Mouse (Mus musculus): ENCODE data around the gene Olfr800. TPM values are rescaled to one million over a fixed set of nuclear protein-coding genes. Genes with fewer than 3 reads are reported as not detected.

The Olfr800 gene
- polyA plus RNA-seq, 1 experiment from 2014 or later: not detected

- H3K4me1 ChIP-seq (ENCODE audit: control insufficient read depth, insufficient read depth, low read length): no peaks in the 10 kb centered on the region
- WGBS: 73% methylated on average over 2 of the region's 2 CpGs
- H3K27ac ChIP-seq (ENCODE audit: low read length): no peak within 1 kb of the TSS
- H3K4me2 ChIP-seq (ENCODE audit: low read depth, low read length): no peak within 1 kb of the TSS
- no peaks in the 10 kb centered on the region for H3K27me3 ChIP-seq (ENCODE audit: control insufficient read depth, insufficient read depth, low read length)
- no peaks in the 10 kb centered on the region for H3K9me3 ChIP-seq (replicated peaks; ENCODE audit: control insufficient read depth, low read length)
- H3K4me3 ChIP-seq (replicated peaks; ENCODE audit: low read length): no peak within 1 kb of the TSS
- no peak within 1 kb of the TSS for H3K9ac ChIP-seq (ENCODE audit: low read length)
- ATAC-seq (ENCODE audit: insufficient read depth, low FRiP score): no peak
- H3K36me3 ChIP-seq (ENCODE audit: control insufficient read depth, insufficient read depth, low read length): no peaks in the 10 kb centered on the region
Observed at GRCm38 (mm10) chr10:129694186-129694585, 36.7 kb downstream of the Olfr800 start, which contains the start of gene Olfr803. Olfr803 (minus strand) TSS chr10:129694286.

- no peaks in the 10 kb centered on the region for H3K4me1 ChIP-seq (ENCODE audit: control insufficient read depth, insufficient read depth, low read length)
- no peak within 1 kb of the TSS for H3K4me2 ChIP-seq (ENCODE audit: low read depth, low read length)
- no peaks in the 10 kb centered on the region for H3K9me3 ChIP-seq (replicated peaks; ENCODE audit: control insufficient read depth, low read length)
- no peaks in the 10 kb centered on the region for H3K27me3 ChIP-seq (ENCODE audit: control insufficient read depth, insufficient read depth, low read length)
- no peaks in the 10 kb centered on the region for H3K36me3 ChIP-seq (ENCODE audit: control insufficient read depth, insufficient read depth, low read length)
- no peak within 1 kb of the TSS for H3K27ac ChIP-seq (ENCODE audit: low read length)
- ATAC-seq (ENCODE audit: insufficient read depth, low FRiP score): no peak
- no peak within 1 kb of the TSS for H3K4me3 ChIP-seq (replicated peaks; ENCODE audit: low read length)
- no peak within 1 kb of the TSS for H3K9ac ChIP-seq (ENCODE audit: low read length)
Observed at GRCm38 (mm10) chr10:129702910-129703309, 45.4 kb downstream of the Olfr800 start, which contains the start of gene Olfr804. Olfr804 (plus strand) TSS chr10:129703210.

Other genes with a start within 250 kb of the Olfr800 start
- gene Olfr786, start 230.4 kb upstream of the Olfr800 start, polyA plus RNA-seq (2015; fragmentation: Nextera tagmentation; extraction: Ambion mirVana): not detected in 2 replicates
- gene Olfr787, start 195.8 kb upstream of the Olfr800 start, polyA plus RNA-seq (2015; fragmentation: Nextera tagmentation; extraction: Ambion mirVana): not detected in 2 replicates
- not detected in 2 replicates for gene Olfr788, start 186.7 kb upstream of the Olfr800 start, polyA plus RNA-seq (2015; fragmentation: Nextera tagmentation; extraction: Ambion mirVana)
- not detected in 2 replicates for gene Olfr789, start 172.9 kb upstream of the Olfr800 start, polyA plus RNA-seq (2015; fragmentation: Nextera tagmentation; extraction: Ambion mirVana)
- gene Olfr790, start 159.2 kb upstream of the Olfr800 start, polyA plus RNA-seq (2015; fragmentation: Nextera tagmentation; extraction: Ambion mirVana): not detected in 2 replicates
- not detected in 2 replicates for gene Olfr791, start 135.9 kb upstream of the Olfr800 start, polyA plus RNA-seq (2015; fragmentation: Nextera tagmentation; extraction: Ambion mirVana)
- not detected in 2 replicates for gene Olfr792, start 118.5 kb upstream of the Olfr800 start, polyA plus RNA-seq (2015; fragmentation: Nextera tagmentation; extraction: Ambion mirVana)
- not detected in 2 replicates for gene Olfr794, start 90.0 kb upstream of the Olfr800 start, polyA plus RNA-seq (2015; fragmentation: Nextera tagmentation; extraction: Ambion mirVana)
- gene Olfr796, start 45.1 kb upstream of the Olfr800 start, polyA plus RNA-seq (2015; fragmentation: Nextera tagmentation; extraction: Ambion mirVana): not detected in 2 replicates
- gene Olfr798, start 29.8 kb upstream of the Olfr800 start, polyA plus RNA-seq (2015; fragmentation: Nextera tagmentation; extraction: Ambion mirVana): not detected in 2 replicates
- not detected in 2 replicates for gene Olfr799, start 20.2 kb upstream of the Olfr800 start, polyA plus RNA-seq (2015; fragmentation: Nextera tagmentation; extraction: Ambion mirVana)
- gene Olfr801, start 16.2 kb downstream of the Olfr800 start, polyA plus RNA-seq (2015; fragmentation: Nextera tagmentation; extraction: Ambion mirVana): not detected in 2 replicates
- not detected in 2 replicates for gene Olfr802, start 30.5 kb downstream of the Olfr800 start, polyA plus RNA-seq (2015; fragmentation: Nextera tagmentation; extraction: Ambion mirVana)
- gene Olfr803, start 36.6 kb downstream of the Olfr800 start, polyA plus RNA-seq (2015; fragmentation: Nextera tagmentation; extraction: Ambion mirVana): not detected in 2 replicates
- gene Olfr804, start 45.5 kb downstream of the Olfr800 start, polyA plus RNA-seq (2015; fragmentation: Nextera tagmentation; extraction: Ambion mirVana): not detected in 2 replicates
- gene Olfr805, start 71.7 kb downstream of the Olfr800 start, polyA plus RNA-seq (2015; fragmentation: Nextera tagmentation; extraction: Ambion mirVana): not detected in 2 replicates
- gene Olfr806, start 84.2 kb downstream of the Olfr800 start, polyA plus RNA-seq (2015; fragmentation: Nextera tagmentation; extraction: Ambion mirVana): not detected in 2 replicates
- gene Olfr807, start 100.1 kb downstream of the Olfr800 start, polyA plus RNA-seq (2015; fragmentation: Nextera tagmentation; extraction: Ambion mirVana): not detected in 2 replicates
- gene Olfr808, start 107.8 kb downstream of the Olfr800 start, polyA plus RNA-seq (2015; fragmentation: Nextera tagmentation; extraction: Ambion mirVana): not detected in 2 replicates
- gene Olfr809, start 116.9 kb downstream of the Olfr800 start, polyA plus RNA-seq (2015; fragmentation: Nextera tagmentation; extraction: Ambion mirVana): not detected in 2 replicates
- not detected in 2 replicates for gene Olfr810, start 137.2 kb downstream of the Olfr800 start, polyA plus RNA-seq (2015; fragmentation: Nextera tagmentation; extraction: Ambion mirVana)
- not detected in 2 replicates for gene Olfr811, start 146.7 kb downstream of the Olfr800 start, polyA plus RNA-seq (2015; fragmentation: Nextera tagmentation; extraction: Ambion mirVana)
- not detected in 2 replicates for gene Olfr812, start 188.4 kb downstream of the Olfr800 start, polyA plus RNA-seq (2015; fragmentation: Nextera tagmentation; extraction: Ambion mirVana)
- gene Olfr813, start 197.7 kb downstream of the Olfr800 start, polyA plus RNA-seq (2015; fragmentation: Nextera tagmentation; extraction: Ambion mirVana): not detected in 2 replicates
- not detected in 2 replicates for gene Olfr814, start 222.2 kb downstream of the Olfr800 start, polyA plus RNA-seq (2015; fragmentation: Nextera tagmentation; extraction: Ambion mirVana)
- gene Olfr815, start 248.2 kb downstream of the Olfr800 start, polyA plus RNA-seq (2015; fragmentation: Nextera tagmentation; extraction: Ambion mirVana): not detected in 2 replicates